Mouse (Mus musculus): ENCODE results near the gene Hormad1.
"Not testable (repeated sequence)": the region's sequence is repeated elsewhere in the genome, so short reads cannot be mapped to it uniquely, and the experiment has no call there.

The Hormad1 gene

DNA sequence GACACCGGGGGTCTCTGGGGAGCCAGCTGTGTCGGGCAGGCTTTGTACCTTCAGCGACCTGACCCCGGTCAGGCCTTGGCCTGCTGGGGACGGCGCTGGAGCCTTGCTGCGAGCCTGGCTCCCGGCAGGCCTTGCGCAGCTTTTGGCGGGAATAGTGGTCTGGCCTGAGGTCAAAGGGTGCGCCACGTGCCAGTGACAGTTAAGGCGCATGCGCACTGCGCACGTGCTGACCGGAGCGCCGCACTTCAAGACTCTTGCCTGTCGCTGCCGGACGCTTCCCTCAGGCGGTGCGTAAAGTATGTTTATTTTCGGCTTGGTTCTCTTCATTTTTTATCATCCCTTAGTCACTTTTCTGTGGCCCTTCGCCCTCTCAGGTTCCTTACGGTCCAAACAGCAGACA is at the start of gene Hormad1:
Hormad1 (plus strand) TSS at position 241 of the 400 bp plus-strand sequence.
- DNase-seq (ENCODE audit: extremely low spot score, low read depth, low spot score) = no peak

DNA sequence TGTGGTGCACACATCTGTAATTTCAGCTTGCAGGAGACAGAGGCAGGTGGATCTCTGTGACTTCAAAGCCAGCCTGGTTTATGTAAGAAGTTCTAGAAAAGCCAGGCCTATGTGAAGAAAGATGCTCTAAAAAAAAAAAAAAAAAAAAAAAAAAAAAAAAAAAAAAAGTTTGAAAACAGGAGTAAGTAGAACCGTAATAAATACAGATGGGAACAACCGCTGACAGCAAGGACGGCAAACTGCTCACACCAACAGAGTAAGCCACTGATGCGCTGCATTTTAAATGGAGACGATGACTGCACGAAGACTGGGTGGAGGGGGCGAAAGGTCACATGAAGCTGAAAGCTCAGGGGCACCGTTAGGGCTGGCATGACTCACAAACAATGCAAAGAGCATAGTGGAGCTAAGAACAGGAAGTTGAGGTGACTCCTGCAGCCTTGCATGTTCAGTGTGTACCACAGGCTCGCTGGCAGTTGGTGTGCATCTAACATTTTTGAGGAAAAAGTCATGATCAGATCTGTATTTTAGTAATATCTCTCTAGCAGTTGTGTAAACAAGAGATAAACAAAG is 47.8 kb upstream of the Hormad1 start:
- DNase-seq (ENCODE audit: extremely low spot score, low read depth, low spot score) = no peak

DNA sequence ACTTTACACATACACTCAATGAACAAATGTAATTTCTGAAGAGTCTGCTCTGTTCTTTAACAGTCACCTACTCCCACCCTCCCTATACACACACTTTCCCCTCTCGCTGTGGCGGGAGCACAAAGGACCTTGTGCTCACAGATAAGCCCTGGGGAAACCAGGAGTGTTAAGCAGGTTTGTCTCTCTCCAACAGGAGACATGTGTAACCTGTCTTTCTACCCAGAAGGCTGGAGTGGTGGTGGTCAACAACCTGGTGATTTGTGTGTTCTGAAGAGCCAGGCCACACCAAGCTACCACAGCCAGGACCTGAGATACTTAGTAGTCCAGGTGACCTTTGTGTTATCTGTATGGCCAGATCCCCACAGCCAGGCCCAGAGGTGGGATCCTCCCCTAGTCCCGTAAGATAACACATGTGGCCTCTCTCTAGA is 42.8 kb upstream of the Hormad1 start:
- DNase-seq (ENCODE audit: extremely low spot score, low read depth, low spot score) = no peak

DNA sequence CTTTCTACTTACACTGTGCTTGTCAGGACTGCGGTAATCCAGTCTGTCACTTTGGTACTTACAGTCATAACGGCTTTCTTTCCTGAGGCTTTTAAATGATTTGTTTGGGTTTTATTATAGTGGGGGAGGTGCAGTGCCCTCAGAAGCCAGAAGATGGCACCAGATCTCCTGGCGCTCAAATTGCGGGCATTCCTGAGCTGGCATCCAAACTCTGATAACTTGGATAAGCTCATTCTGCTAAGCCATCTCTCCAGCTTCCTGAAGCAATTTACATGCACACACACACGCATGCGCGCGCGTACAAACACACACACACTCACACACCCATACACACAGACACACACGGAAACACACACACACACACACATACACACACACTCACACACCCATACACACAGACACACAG is 42.0 kb upstream of the Hormad1 start:
- no peak for DNase-seq (ENCODE audit: extremely low spot score, low read depth, low spot score)

DNA sequence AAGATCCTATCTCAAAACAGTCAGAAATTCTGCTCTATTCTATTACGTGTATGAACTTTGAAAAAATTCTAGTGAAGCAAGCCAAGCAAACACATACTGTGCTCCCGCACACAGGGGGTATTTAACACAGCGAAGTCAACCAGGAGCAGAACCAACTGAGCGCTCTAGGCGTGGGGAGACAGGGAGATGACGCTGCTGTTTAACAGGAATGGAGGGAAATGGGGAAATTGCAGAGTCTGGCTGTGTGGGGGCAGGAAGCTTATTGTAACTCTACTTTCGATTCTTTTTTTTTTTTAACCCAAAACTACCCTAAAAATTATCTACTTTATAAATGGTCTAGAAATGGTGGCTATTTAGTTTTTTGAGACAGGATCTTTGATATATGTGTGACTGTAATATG is 40.6 kb upstream of the Hormad1 start:
- no peak for DNase-seq (ENCODE audit: extremely low spot score, low read depth, low spot score)

DNA sequence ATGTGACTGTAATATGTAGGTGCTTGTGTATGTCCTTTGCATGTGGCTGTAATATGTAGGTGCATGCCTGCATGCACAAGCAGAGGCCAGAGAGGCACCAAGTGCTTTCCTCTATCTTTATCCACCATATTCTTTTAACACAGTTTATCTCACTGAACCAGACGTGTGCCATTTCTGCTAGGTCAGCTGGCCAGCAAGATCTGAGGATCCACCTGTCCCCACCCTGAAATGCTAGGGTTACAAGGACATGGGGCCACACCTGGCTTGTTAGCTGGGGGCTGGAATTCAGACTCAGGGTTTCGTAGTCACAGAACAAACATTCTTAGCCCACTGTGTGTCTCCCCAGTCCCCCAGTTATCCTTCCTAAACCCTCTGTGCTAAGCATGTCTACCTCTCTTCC is 40.2 kb upstream of the Hormad1 start:
- DNase-seq (ENCODE audit: extremely low spot score, low read depth, low spot score) = no peak

DNA sequence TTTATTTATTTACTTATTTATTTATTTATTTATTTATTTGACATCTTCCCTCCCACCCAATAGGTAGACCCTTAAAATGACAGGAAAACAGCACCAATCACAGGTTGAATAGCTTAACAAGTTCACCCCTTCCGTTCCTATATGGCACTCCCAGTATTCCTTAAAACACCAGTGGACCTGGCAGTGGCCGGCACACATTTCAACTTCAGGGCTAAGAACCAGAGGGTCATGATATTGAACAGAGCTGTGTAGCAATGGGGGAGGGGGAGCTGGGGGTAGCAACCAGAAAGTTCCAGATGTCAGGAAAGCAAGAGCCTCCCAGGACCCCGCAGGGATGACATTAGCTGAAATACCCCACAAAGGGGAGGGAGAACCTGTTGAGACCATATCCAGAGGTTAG is 39.4 kb upstream of the Hormad1 start:
- no peak for DNase-seq (ENCODE audit: extremely low spot score, low read depth, low spot score)

DNA sequence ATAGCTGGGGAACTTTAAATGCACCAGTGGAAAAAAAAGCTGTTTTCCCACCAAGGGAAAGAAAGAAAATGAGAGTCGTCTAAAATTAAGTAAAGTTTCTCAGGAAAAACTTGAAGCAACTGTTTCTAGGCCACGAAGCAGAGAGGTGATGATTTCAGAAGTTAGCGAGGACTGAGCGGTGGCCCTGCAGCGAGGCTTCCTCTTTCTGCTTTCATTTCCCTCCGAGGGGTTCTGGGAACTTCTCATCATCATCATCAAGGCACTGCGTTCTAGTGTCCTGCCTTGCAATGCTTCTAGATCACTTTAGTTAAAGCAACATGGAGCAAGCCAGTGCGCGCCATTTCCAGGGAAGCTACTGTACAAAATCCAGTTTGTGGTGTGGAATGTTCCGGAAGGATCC is 38.3 kb upstream of the Hormad1 start:
- no peak for DNase-seq (ENCODE audit: extremely low spot score, low read depth, low spot score)

DNA sequence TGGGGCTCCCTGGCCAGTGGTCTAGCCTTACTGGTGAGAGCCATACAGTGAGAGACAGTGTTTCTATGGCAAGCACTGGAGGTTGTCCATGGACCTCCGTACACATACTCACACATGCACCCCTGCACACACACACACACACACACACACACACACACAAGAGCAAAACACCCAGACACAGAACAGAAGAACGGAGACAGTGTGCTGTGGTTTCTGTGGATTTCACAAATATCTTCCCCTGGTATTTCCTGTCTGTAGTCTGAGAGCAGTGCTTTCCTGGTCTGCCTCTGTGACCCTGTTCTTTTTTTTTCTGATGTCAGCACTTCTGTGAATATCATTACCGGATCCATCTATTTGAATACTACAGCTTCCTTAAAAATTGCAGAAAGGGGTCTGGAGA is 35.8 kb upstream of the Hormad1 start:
- DNase-seq (ENCODE audit: extremely low spot score, low read depth, low spot score) = no peak

DNA sequence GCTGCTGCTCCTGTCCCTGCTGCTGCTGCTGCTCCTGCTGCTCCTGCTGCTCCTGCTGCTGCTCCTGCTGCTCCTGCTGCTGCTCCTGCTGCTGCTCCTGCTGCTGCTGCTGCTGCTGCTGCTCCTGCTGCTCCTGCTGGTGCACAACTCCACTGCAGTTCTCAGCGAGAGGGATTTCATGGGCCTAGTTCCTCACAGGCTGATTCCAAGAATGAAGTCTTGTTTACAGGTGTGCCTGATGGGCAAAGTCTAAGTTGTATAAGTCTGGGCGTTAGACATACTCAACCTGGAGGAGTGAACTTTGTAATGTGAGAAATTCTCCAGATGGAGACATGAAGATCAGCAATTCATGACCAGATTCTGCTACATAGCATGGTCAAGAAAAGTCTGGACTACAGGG is 34.8 kb upstream of the Hormad1 start:
- no peak for DNase-seq (ENCODE audit: extremely low spot score, low read depth, low spot score)

DNA sequence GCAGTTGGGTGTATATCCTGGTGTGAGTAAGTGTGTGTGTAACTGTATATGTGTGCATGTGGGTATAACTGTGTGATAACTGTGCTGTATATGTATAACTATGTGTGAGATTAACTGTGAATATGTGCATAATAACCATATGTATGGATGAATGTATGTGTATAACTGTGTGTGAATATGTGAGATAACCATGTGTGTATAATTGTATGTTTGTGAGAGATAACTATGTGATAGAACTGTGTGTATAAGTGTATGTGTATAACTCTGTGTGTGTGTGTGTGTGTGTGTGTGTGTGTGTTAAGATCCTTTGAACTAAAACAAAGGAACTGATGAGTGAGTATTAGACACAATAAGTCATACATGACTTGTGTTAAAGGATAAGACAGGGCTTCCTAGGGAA is 33.4 kb upstream of the Hormad1 start:
- no peak for DNase-seq (ENCODE audit: extremely low spot score, low read depth, low spot score)

DNA sequence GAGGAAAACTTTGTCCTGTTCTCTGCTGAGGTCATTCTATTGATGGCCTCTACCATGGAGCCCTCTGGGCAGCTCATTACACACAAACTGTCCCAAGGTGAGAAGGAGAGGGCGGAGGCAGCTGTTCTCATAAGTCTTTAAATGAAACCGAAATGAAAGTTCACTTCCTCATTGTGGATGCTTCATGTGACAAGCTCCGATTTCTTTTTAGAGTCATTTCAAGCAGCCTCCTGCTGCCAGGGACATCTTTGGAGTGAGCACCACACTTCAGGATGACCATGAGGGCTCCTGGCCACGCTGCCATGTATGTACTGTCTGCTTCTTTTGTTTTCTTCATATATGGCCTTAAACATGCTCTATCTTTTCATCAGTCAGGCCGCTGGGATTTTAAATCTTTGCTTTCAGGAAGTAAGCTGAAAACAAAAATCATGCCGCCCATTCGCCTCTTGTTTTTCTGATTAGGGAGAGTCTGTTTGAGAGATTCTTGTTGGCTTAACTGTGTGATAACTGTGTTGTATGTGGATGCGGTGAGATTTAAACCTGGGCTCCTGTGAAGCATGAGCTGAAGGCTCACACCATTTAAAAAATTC is 32.8 kb upstream of the Hormad1 start, which contains the start of gene Ctss:
Ctss (plus strand) TSS at position 165 of the 590 bp plus-strand sequence.
- no peak for DNase-seq (ENCODE audit: extremely low spot score, low read depth, low spot score)

DNA sequence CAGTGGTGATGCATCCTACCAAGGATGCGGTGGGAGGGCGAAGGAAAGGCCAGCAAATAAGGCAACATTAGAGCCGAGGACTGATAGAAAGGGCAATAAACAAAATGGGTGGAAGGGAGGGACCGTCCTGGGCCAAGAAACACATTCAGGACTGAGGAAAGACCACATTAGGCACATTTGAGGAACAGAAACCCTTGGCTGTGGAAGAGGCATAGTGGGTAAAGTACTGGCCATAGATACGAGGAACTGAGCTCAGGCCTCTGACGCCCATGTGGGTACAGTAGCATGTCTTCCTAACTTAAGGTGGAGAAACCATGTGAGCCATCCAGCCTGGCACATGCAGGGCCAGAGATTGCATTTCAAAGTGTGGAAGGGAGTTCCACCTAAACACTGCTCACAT is 29.7 kb upstream of the Hormad1 start:
- no peak for DNase-seq (ENCODE audit: extremely low spot score, low read depth, low spot score)

DNA sequence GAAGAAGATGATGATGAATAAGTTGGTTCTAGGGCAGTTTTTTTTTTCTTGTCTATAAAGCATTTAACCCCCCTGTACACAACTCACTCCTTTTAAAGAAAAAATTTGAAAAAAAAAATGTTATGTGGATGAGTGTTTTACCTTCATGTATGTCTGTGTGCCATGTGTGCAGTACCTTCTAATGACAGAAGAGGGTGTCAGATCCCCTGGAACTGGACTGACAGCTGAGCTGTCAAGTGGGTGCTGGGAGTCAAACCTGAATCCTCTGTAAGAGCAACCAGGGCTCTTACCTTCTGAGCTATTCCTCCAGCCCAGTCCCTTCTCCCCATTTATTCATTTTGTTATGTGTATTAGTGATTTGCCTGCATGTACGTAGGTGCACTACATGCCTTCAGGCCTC is 28.5 kb upstream of the Hormad1 start:
- DNase-seq (ENCODE audit: extremely low spot score, low read depth, low spot score) = no peak

DNA sequence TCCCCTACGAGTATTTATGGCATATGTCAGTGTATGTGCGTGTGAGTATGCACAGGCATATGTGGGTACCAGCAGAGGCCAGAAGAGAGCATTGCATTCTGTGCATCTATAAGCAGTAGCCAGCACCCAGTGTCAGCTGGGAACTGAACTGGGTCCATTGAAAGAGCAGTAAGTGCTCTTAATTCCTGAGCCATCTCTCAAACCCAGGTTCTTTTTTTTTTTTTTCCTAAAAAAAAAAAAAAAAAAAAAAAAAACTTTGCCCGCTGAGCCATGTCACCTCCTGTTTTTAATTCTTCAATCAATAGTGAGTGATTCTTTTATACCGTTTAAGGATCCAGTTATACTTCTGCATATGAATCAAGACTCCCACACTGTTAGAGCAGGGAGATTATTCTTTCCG is 26.1 kb upstream of the Hormad1 start:
- no peak for DNase-seq (ENCODE audit: extremely low spot score, low read depth, low spot score)

DNA sequence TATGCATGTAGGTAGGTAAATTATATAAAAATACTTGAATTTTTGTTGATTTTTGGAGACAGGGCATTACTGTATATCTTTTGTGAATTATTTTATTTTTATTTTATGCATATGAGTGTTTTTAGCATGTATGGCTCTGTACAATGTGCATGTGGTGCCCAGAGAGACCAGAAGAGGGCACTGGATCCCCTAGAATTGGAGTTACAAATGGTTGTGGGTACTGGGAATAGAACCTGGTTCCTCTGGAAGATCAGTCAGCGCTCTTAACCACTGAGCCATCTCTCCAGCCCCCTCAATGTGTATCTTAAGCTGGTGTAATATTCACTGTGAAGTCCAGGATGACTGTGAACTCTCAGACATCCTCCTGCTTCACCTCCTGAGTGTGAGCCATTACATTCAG is 24.6 kb upstream of the Hormad1 start:
- no peak for DNase-seq (ENCODE audit: extremely low spot score, low read depth, low spot score)

DNA sequence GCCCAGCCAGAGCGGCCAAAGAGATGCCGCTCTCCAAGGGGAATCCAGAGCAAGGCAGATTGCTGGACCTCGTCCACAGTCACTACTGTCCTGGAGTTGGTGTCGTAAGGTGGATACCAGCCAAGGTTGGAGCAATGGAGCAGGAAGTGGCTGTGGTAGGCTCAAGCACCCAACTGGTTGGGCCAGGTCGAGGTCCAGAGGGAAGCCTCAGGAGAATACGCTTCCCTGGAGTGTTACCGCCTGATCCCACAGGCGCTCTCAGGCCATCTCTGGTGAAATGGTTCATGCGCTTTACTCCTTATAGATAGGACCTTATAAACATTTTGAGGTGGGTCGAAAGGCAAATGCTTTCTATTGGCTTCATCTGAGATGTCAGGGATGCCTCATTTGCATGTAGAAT is 20.5 kb upstream of the Hormad1 start:
- no peak for DNase-seq (ENCODE audit: extremely low spot score, low read depth, low spot score)

DNA sequence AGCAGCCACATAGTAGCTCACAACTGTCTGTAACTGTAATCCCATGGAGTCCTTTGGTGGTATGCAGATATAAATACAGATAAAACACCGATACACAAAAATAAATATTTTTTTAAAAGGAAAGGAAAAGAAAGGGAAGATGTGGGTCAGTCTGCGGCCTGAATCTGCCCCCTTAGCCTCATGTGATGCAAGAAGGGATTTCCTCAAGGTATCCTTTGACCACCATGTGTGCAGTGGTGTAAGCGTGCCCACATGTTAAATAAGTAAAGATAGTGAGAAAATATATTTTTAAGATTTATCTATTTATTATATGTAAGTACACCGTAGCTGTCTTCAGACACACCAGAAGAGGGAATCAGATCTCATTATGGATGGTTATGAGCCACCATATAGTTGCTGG is 19.6 kb upstream of the Hormad1 start:
- no peak for DNase-seq (ENCODE audit: extremely low spot score, low read depth, low spot score)

DNA sequence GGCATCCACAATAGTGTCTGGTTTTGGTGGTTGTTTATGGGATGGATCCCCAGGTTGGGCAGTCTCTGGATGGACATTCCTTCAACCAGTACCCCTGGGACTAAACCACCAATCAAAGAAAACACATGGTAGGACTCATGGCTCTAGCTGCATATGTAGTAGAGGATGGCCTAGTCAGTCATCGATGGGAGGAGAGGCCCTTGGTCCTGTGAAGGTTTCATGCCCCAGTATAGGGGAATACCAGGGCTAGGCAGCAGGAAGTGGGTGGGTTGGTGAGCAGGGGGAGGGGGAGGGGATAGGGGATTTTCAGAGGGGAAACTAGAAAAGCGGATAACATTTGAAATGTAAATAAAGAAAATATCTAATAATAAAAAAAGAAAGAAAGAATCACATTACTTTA is 18.3 kb upstream of the Hormad1 start:
- not testable (repeated sequence) for DNase-seq (ENCODE audit: extremely low spot score, low read depth, low spot score)

DNA sequence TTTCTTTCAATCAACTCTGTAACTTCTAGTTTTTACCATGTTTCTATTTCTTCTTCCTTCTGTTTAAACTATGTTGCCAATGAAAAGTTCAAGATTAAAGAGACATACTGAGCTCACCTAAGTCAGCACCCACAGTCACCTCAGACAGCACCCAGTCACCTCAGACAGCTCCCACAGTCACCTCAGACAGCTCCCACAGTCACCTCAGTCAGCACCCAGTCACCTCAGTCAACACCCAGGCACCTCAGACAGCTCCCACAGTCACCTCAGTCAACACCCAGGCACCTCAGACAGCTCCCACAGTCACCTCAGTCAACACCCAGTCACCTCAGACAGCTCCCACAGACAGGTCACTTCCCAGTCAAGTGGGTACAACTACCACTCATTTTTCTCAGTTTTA is 17.3 kb upstream of the Hormad1 start:
- no peak for DNase-seq (ENCODE audit: extremely low spot score, low read depth, low spot score)

DNA sequence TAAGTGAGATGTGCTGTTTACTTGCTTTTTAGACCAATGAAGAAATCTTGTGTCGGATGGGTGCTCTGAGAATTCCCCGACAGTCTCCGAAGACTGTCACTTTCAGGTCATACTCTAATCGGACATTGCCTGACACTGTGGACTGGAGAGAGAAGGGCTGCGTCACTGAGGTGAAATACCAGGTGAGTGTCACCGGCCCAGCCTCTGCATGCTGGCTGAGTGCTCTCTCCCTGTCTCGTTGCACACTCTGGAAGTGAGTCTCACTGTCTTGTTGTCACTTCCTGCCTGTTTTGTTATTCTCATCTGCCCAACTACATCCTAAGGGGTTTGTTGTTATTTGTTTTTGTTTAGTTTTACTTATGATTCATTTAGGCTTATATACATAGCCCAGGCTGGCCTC is 16.5 kb upstream of the Hormad1 start:
- no peak for DNase-seq (ENCODE audit: extremely low spot score, low read depth, low spot score)

DNA sequence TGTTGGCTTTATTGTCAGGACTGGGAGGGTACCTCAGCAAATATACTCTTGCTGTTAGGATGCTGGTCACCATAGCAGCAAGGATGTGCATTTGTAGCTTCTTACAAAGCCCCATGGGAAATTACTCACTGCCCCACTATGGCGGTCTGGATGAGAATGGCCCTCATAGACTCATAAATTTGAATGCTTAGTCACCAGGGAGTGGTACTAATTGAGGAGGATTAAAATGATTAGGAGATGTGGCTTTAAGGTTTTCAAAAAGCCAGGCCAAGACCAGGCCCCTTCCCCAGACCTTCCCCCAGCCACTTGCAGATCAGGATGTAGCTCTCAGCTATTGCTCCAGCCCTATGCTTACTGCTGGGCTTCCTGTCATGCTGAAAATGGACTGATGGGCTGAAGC is 9.3 kb upstream of the Hormad1 start:
- no peak for DNase-seq (ENCODE audit: extremely low spot score, low read depth, low spot score)

DNA sequence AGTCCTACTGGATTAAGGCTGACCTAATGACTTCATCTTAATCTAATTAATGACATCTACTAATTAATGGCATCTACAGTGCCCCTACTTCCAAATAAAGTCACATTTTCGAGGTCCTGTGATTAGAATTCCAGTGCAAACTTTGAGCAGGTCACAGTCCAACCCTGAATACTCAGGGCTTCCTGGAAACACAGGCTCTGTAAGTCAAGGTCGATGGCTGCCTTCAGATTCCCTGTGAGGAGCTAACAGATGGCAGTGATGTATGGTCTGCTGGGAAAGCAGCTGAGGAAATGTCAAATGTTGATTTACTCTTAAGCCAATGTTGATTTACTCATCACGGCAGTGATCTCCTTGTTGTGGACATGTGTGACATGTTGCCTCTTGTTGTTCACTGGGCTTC is 5.5 kb upstream of the Hormad1 start:
- no peak for DNase-seq (ENCODE audit: extremely low spot score, low read depth, low spot score)
